ENCODE assay signal across 21 mouse cellular contexts in genomic region chr5:75846016-75846415, GRCm38 (mm10).
DNase-seq lines count a peak whose midpoint lies in the region; ATAC-seq and TF ChIP-seq lines count a peak whose summit lies in the region.
"Had no signal": no experiment of that assay in that cellular context is flagged by ENCODE, and none has a peak within 500 bp of the region (broad histone marks: within the 10 kb centered on the region; RNA-seq: fewer than 3 reads in every experiment).

No protein-coding gene starts in this region.

- peak; percentile 85 for ATAC-seq in forebrain, postnatal 0 days
- ATAC-seq in forebrain, embryonic 12.5 days (ENCODE audit: low FRiP score), result no peak; the same call in 1 of the 2 replicates
- no peak for ATAC-seq in liver, embryonic 11.5 days (replicated peaks; ENCODE audit: low FRiP score)
- no peak for ATAC-seq in liver, embryonic 12.5 days
- peak; percentile 89 for ATAC-seq in midbrain, embryonic 16.5 days
- ATAC-seq: inflammation-experienced regulatory T-cells, adult 6 months; lung, postnatal 0 days had no signal

- H3K9ac ChIP-seq in forebrain, postnatal 0 days, result no peak overlapping the region
- H3K9ac ChIP-seq in forebrain, embryonic 12.5 days, result no peak overlapping the region
- H3K9ac ChIP-seq in liver, embryonic 11.5 days (ENCODE audit: low read depth, low read length), result no peak overlapping the region
- H3K9ac ChIP-seq in liver, embryonic 12.5 days, result no peak overlapping the region
- H3K9ac ChIP-seq in midbrain, embryonic 16.5 days (ENCODE audit: low read depth, low read length), result no peak overlapping the region
- H3K9ac ChIP-seq: embryonic facial prominence, embryonic 15.5 days; limb, embryonic 12.5 days; liver, embryonic 15.5 days had no signal

- H3K4me3 ChIP-seq in forebrain, postnatal 0 days (ENCODE audit: low read depth, low read length), result no peak overlapping the region
- H3K4me3 ChIP-seq in forebrain, embryonic 12.5 days (replicated peaks), result no peak overlapping the region
- no peak overlapping the region for H3K4me3 ChIP-seq in liver, embryonic 11.5 days (ENCODE audit: low read depth, low read length)
- no peak overlapping the region for H3K4me3 ChIP-seq in liver, embryonic 12.5 days
- H3K4me3 ChIP-seq in limb, embryonic 10.5 days, result no peak overlapping the region
- H3K4me3 ChIP-seq in midbrain, embryonic 16.5 days (ENCODE audit: low read depth, low read length), result no peak overlapping the region
- H3K4me3 ChIP-seq: embryonic facial prominence, embryonic 15.5 days; limb, embryonic 12.5 days; liver, embryonic 15.5 days had no signal

- H3K27me3 ChIP-seq in forebrain, postnatal 0 days (ENCODE audit: insufficient read depth, low read length), result no peaks in the 10 kb centered on the region
- peaks cover 20% of the 10 kb centered on the region; the same call in 1 of the 2 replicates for H3K27me3 ChIP-seq in forebrain, embryonic 12.5 days
- H3K27me3 ChIP-seq in liver, embryonic 11.5 days (replicated peaks; ENCODE audit: control insufficient read depth, insufficient read depth, low read length), result no peaks in the 10 kb centered on the region
- H3K27me3 ChIP-seq in liver, embryonic 12.5 days (replicated peaks), result 0 out of 2 replicates have a peak, but pooled peaks cover 7% of the 10 kb centered on the region
- H3K27me3 ChIP-seq in limb, embryonic 10.5 days (ENCODE audit: low read depth, poor library complexity, severe bottlenecking), result 0 out of 2 replicates have a peak, but pooled peaks cover 3% of the 10 kb centered on the region
- H3K27me3 ChIP-seq in midbrain, embryonic 16.5 days (ENCODE audit: control insufficient read depth, insufficient read depth, low read depth, low read length), result no peaks in the 10 kb centered on the region
- H3K27me3 ChIP-seq: embryonic facial prominence, embryonic 15.5 days; limb, embryonic 12.5 days; liver, embryonic 15.5 days had no signal

- 23% methylated on average over 3 of the region's 3 CpGs for WGBS in forebrain, postnatal 0 days
- WGBS in forebrain, embryonic 12.5 days, result 32% methylated on average over 3 of the region's 3 CpGs
- 81% methylated on average over 3 of the region's 3 CpGs for WGBS in liver, embryonic 11.5 days
- 72% methylated on average over 3 of the region's 3 CpGs for WGBS in liver, embryonic 12.5 days (ENCODE audit: insufficient replicate concordance)
- WGBS in limb, embryonic 10.5 days, result 92% methylated on average over 3 of the region's 3 CpGs
- 11% methylated on average over 3 of the region's 3 CpGs for WGBS in midbrain, embryonic 16.5 days

- H3K9me3 ChIP-seq in forebrain, postnatal 0 days (ENCODE audit: low read length), result no peaks in the 10 kb centered on the region
- H3K9me3 ChIP-seq in forebrain, embryonic 12.5 days, result no peaks in the 10 kb centered on the region
- H3K9me3 ChIP-seq in liver, embryonic 11.5 days (ENCODE audit: control insufficient read depth, low read length), result no peaks in the 10 kb centered on the region
- no peaks in the 10 kb centered on the region for H3K9me3 ChIP-seq in liver, embryonic 12.5 days (replicated peaks)
- H3K9me3 ChIP-seq in limb, embryonic 10.5 days (replicated peaks), result no peaks in the 10 kb centered on the region
- H3K9me3 ChIP-seq in midbrain, embryonic 16.5 days (replicated peaks; ENCODE audit: control insufficient read depth, low read length, poor library complexity, severe bottlenecking), result no peaks in the 10 kb centered on the region
- H3K9me3 ChIP-seq: embryonic facial prominence, embryonic 15.5 days; limb, embryonic 12.5 days; liver, embryonic 15.5 days had no signal

- H3K27ac ChIP-seq in forebrain, postnatal 0 days (ENCODE audit: low read depth, low read length), result no peak overlapping the region
- H3K27ac ChIP-seq in forebrain, embryonic 12.5 days, result no peak overlapping the region
- H3K27ac ChIP-seq in liver, embryonic 11.5 days (ENCODE audit: low read depth, low read length), result no peak overlapping the region
- no peak overlapping the region for H3K27ac ChIP-seq in liver, embryonic 12.5 days
- H3K27ac ChIP-seq in limb, embryonic 10.5 days, result no peak overlapping the region
- H3K27ac ChIP-seq in midbrain, embryonic 16.5 days (ENCODE audit: low read length), result no peak overlapping the region
- H3K27ac ChIP-seq: embryonic facial prominence, embryonic 15.5 days; limb, embryonic 12.5 days; liver, embryonic 15.5 days had no signal

- DNase-seq in forebrain, postnatal 0 days, result peak; percentile 43
- peak; percentile 21 for DNase-seq in liver, embryonic 11.5 days (ENCODE audit: low spot score)
- DNase-seq in limb, embryonic 10.5 days (ENCODE audit: low spot score), result peak; percentile 7
- DNase-seq in thymus, adult 18-20 months, result no peak
- DNase-seq in left cerebral cortex, adult 11 months (ENCODE audit: low spot score), result no peak
- DNase-seq: adrenal gland, postnatal 36 days; B cell, adult 2 months; cerebellum, adult 18-20 months; gastrocnemius, postnatal 36 days; heart, postnatal 14 days; kidney, postnatal 36 days; right cerebral cortex, postnatal 4 days; thymus, postnatal 25 days had no signal

- no peaks in the 10 kb centered on the region for H3K36me3 ChIP-seq in forebrain, postnatal 0 days (ENCODE audit: insufficient read depth)
- no peaks in the 10 kb centered on the region for H3K36me3 ChIP-seq in forebrain, embryonic 12.5 days (replicated peaks)
- H3K36me3 ChIP-seq in liver, embryonic 11.5 days (ENCODE audit: control insufficient read depth, insufficient read depth, low read length), result no peaks in the 10 kb centered on the region
- H3K36me3 ChIP-seq in liver, embryonic 12.5 days, result no peaks in the 10 kb centered on the region
- H3K36me3 ChIP-seq in limb, embryonic 10.5 days, result no peaks in the 10 kb centered on the region
- no peaks in the 10 kb centered on the region for H3K36me3 ChIP-seq in midbrain, embryonic 16.5 days (ENCODE audit: control insufficient read depth, insufficient read depth, low read length)
- H3K36me3 ChIP-seq: embryonic facial prominence, embryonic 15.5 days; limb, embryonic 12.5 days; liver, embryonic 15.5 days had no signal

- no peak overlapping the region for H3K4me2 ChIP-seq in forebrain, postnatal 0 days (ENCODE audit: low read depth)
- H3K4me2 ChIP-seq in forebrain, embryonic 12.5 days, result no peak overlapping the region
- H3K4me2 ChIP-seq in liver, embryonic 11.5 days, result no peak overlapping the region
- H3K4me2 ChIP-seq in liver, embryonic 12.5 days, result no peak overlapping the region
- no peak overlapping the region for H3K4me2 ChIP-seq in midbrain, embryonic 16.5 days (ENCODE audit: low read length)
- H3K4me2 ChIP-seq: embryonic facial prominence, embryonic 15.5 days; limb, embryonic 12.5 days; liver, embryonic 15.5 days had no signal

- no peak for TF ChIP-seq CTCF in forebrain, postnatal 0 days (IDR thresholded peaks at IDR 0.05; ENCODE audit: low read depth)

- H3K4me1 ChIP-seq in forebrain, postnatal 0 days (ENCODE audit: insufficient read depth), result no peaks in the 10 kb centered on the region
- H3K4me1 ChIP-seq in forebrain, embryonic 12.5 days, result peaks cover 10% of the 10 kb centered on the region
- H3K4me1 ChIP-seq in liver, embryonic 11.5 days (replicated peaks; ENCODE audit: control insufficient read depth, insufficient read depth, low read length), result no peaks in the 10 kb centered on the region
- H3K4me1 ChIP-seq in liver, embryonic 12.5 days, result no peaks in the 10 kb centered on the region
- H3K4me1 ChIP-seq in limb, embryonic 10.5 days, result no peaks in the 10 kb centered on the region
- H3K4me1 ChIP-seq in midbrain, embryonic 16.5 days (ENCODE audit: control insufficient read depth, insufficient read depth, low read length), result peaks cover 12% of the 10 kb centered on the region
- H3K4me1 ChIP-seq: embryonic facial prominence, embryonic 15.5 days; limb, embryonic 12.5 days; liver, embryonic 15.5 days had no signal

Comparison
In these comparisons a context has a peak if more than half of its experiments do, and no peak if none do; other contexts are left out.
1. ATAC-seq: peak in forebrain, postnatal 0 days (single experiment) and midbrain, embryonic 16.5 days (single experiment); none in forebrain, embryonic 12.5 days (single experiment), liver, embryonic 11.5 days (single experiment) and liver, embryonic 12.5 days (single experiment).
2. DNase-seq: peak in forebrain, postnatal 0 days (single experiment), liver, embryonic 11.5 days (single experiment) and limb, embryonic 10.5 days (single experiment); none in thymus, adult 18-20 months (0 of 2) and left cerebral cortex, adult 11 months (single experiment).